Mouse (Mus musculus) bone marrow macrophage, adult 2 months (primary cell): ENCODE measurements around the gene Nell1.

Source experiments
- CTCF ChIP-seq: IDR thresholded peaks from 2 replicates; pipeline ENCODE4 v1.5.1; 2012; ENCODE audit warnings: low read depth, mild to moderate bottlenecking, low read length, moderate library complexity
- POLR2A ChIP-seq: IDR thresholded peaks from 2 replicates; pipeline ENCODE4 v1.6.1; 2012; ENCODE audit warnings: mild to moderate bottlenecking, low read depth, low read length, borderline replicate concordance

GRCm38 (mm10) chr7:50186306-50186705 is 211.6 kb downstream of the Nell1 start:
- no peak for TF ChIP-seq POLR2A
- TF ChIP-seq CTCF = no peak
